Mouse (Mus musculus) neural tube, embryonic 11.5 days (tissue): ENCODE measurements around the gene H13. TPM values are rescaled to one million over a fixed set of nuclear protein-coding genes. Genes with fewer than 3 reads are reported as not detected.

Source experiments
- ATAC-seq: fragments of 200-750 bp; cut with Nextera tagmentation; 2 replicates; pipeline ENCODE4 v1.8.0; 2017; ENCODE audit warnings: moderate number of reproducible peaks, mild to moderate bottlenecking, moderate TSS enrichment, moderate library complexity; ENCODE audit not compliant: insufficient read depth, low FRiP score, low TSS enrichment
- DNase-seq: peaks from one replicate; pipeline ENCODE4 v3.0.0-alpha.2; 2015; ENCODE audit warnings: low spot score
- H3K27ac ChIP-seq: fragments of 300-500 bp; sonication (generic); 2 replicates; pipeline ENCODE4 v1.5.1; 2014; ENCODE audit warnings: low read depth, mild to moderate bottlenecking, low read length
- H3K27me3 ChIP-seq: fragments of 300-500 bp; sonication (generic); 2 replicates; pipeline ENCODE4 v1.6.1; 2014; ENCODE audit warnings: mild to moderate bottlenecking, low read length, mixed read lengths; ENCODE audit not compliant: control insufficient read depth, insufficient read depth
- H3K36me3 ChIP-seq: fragments of 300-500 bp; sonication (generic); 2 replicates; pipeline ENCODE4 v1.6.1; 2014; ENCODE audit warnings: mild to moderate bottlenecking, low read length, moderate library complexity, mixed read lengths; ENCODE audit not compliant: control insufficient read depth, insufficient read depth
- H3K4me1 ChIP-seq: fragments of 300-500 bp; sonication (generic); 2 replicates; pipeline ENCODE4 v1.6.1; 2014; ENCODE audit warnings: low read length, mixed read lengths; ENCODE audit not compliant: control insufficient read depth, insufficient read depth
- H3K4me2 ChIP-seq: fragments of 300-500 bp; sonication (generic); 2 replicates; pipeline ENCODE4 v1.6.1; 2014; ENCODE audit warnings: low read depth, mild to moderate bottlenecking, moderate library complexity
- H3K4me3 ChIP-seq: fragments of 300-500 bp; sonication (generic); 2 replicates; pipeline ENCODE4 v1.5.1; 2014; ENCODE audit warnings: low read depth, low read length
- H3K9ac ChIP-seq: fragments of 300-500 bp; sonication (generic); 2 replicates; pipeline ENCODE4 v1.6.1; 2014; ENCODE audit warnings: mild to moderate bottlenecking, low read length
- H3K9me3 ChIP-seq: fragments of 300-500 bp; sonication (generic); 2 replicates; pipeline ENCODE4 v1.6.1; 2016; ENCODE audit warnings: low read length; ENCODE audit not compliant: control insufficient read depth
- WGBS: fragments of 180-500 bp; shearing (Covaris S2); extraction: QIAGEN DNeasy Blood & Tissue Kit; methylation state at CpG from one replicate; pipeline ENCODE4 v1.1.7; 2014; 5-methylcytosine and 5-hydroxymethylcytosine counted together
- polyA plus RNA-seq: library from polyadenylated mRNA; unstranded; fragments of >200 nt; fragmentation: Nextera tagmentation; extraction: Ambion mirVana; gene quantifications from 2 replicates; pipeline ENCODE4 v1.2.1, GENCODE M21; 2014

The H13 gene
- polyA plus RNA-seq, 1 experiment from 2014 or later = 123 TPM

DNA sequence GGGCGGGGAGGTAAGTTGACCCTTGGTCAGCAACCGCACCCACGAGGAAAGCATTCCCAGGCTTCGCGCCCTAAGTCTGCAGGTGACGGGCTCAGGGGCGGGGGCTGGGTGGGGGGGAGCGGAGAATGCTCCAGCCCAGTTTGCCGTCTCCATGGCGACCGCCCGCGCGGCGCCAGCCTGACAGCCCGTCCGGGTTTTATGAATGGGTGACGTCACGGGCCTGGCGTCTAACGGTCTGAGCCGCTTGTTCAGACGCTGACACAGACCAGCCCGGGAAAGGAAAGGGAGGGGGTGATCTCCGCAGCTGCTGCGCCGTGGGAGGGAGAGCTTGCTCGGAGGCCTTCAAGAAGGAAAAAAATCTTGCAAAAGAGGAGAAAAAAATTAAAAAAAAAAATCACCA is 65.7 kb downstream of the H13 start:
- peaks cover 33% of the 10 kb centered on the region for H3K4me1 ChIP-seq

GRCm38 (mm10) chr2:152736090-152736601 is 66.9 kb downstream of the H13 start, which contains the start of gene Id1:
Gene Id1, plus strand, starts transcription at chr2:152736251.
- H3K4me2 ChIP-seq = peak within 1 kb of the TSS; percentile 83
- WGBS = under 1% methylated on average over 28 of the region's 28 CpGs
- peaks cover 35% of the 10 kb centered on the region for H3K4me1 ChIP-seq
- peak; percentile 60 for ATAC-seq
- H3K36me3 ChIP-seq = no peaks in the 10 kb centered on the region
- H3K9me3 ChIP-seq = no peaks in the 10 kb centered on the region
- H3K27ac ChIP-seq = peak within 1 kb of the TSS; percentile 89
- peak within 1 kb of the TSS; percentile 84 for H3K9ac ChIP-seq
- peak; percentile 90 for DNase-seq
- peak within 1 kb of the TSS; percentile 82 for H3K4me3 ChIP-seq
- H3K27me3 ChIP-seq = no peaks in the 10 kb centered on the region

More for the DNA sequence above, 65.7 kb downstream of the H13 start:
- Histone ChIP-seq H3K9me3 (no peaks in the 10 kb centered on the region), H3K9ac (peak overlapping the region; percentile 15; the same call in 1 of the 2 replicates), H3K36me3 (no peaks in the 10 kb centered on the region), H3K27me3 (no peaks in the 10 kb centered on the region), H3K4me2 (peak overlapping the region; percentile 83), H3K4me3 (peak overlapping the region; percentile 82), H3K27ac (peak overlapping the region; percentile 89)
- peak; percentile 90 for ATAC-seq
- peak; percentile 97 for DNase-seq
- 0% methylated on average over 27 of the region's 28 CpGs for WGBS

GRCm38 (mm10) chr2:152736748-152737147 is 67.5 kb downstream of the H13 start:
- H3K4me3 ChIP-seq = peak overlapping the region; percentile 82
- H3K4me1 ChIP-seq = peaks cover 41% of the 10 kb centered on the region
- peak; percentile 58 for DNase-seq
- peak overlapping the region; percentile 89 for H3K27ac ChIP-seq
- no peak for ATAC-seq
- peak overlapping the region; percentile 84 for H3K9ac ChIP-seq
- no peaks in the 10 kb centered on the region for H3K9me3 ChIP-seq
- peak overlapping the region; percentile 83 for H3K4me2 ChIP-seq
- H3K36me3 ChIP-seq = no peaks in the 10 kb centered on the region
- H3K27me3 ChIP-seq = no peaks in the 10 kb centered on the region
- WGBS = under 1% methylated on average over 22 of the region's 22 CpGs

- ATAC-seq = no peak
- WGBS = 9% methylated on average over 10 of the region's 10 CpGs
- H3K4me1 ChIP-seq = peaks cover 43% of the 10 kb centered on the region
Observed at GRCm38 (mm10) chr2:152737306-152738221, 68.3 kb downstream of the H13 start.

DNA sequence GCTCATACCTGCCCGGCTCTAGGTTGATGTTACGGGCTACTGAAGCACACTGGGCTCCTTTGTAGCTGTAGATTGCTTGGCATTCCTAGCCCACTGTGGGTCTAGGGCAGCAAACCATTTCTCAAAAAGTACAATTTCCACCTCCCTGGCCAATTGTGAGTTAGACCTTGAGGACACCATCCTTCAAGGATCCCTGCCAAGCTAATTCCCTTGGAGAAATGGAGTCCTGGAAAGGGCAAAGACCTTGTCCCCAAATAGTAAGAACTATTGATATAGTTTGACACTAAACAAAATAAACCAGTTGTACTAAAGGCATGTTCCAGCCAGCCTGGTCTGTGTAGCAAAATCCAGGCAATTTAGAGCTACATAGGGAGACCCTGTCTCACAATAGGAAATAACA is 69.1 kb downstream of the H13 start:
- peak; percentile 11 for DNase-seq
- H3K4me1 ChIP-seq = peaks cover 43% of the 10 kb centered on the region

More at GRCm38 (mm10) chr2:152737306-152738221, 68.3 kb downstream of the H13 start:
- Histone ChIP-seq H3K27me3 (no peaks in the 10 kb centered on the region), H3K36me3 (no peaks in the 10 kb centered on the region), H3K9me3 (no peaks in the 10 kb centered on the region), H3K4me2 (peak overlapping the region; percentile 83), H3K4me3 (peak overlapping the region; percentile 82), H3K27ac (peak overlapping the region; percentile 71), H3K9ac (peak overlapping the region; percentile 84)
- DNase-seq = peak; percentile 29

DNA sequence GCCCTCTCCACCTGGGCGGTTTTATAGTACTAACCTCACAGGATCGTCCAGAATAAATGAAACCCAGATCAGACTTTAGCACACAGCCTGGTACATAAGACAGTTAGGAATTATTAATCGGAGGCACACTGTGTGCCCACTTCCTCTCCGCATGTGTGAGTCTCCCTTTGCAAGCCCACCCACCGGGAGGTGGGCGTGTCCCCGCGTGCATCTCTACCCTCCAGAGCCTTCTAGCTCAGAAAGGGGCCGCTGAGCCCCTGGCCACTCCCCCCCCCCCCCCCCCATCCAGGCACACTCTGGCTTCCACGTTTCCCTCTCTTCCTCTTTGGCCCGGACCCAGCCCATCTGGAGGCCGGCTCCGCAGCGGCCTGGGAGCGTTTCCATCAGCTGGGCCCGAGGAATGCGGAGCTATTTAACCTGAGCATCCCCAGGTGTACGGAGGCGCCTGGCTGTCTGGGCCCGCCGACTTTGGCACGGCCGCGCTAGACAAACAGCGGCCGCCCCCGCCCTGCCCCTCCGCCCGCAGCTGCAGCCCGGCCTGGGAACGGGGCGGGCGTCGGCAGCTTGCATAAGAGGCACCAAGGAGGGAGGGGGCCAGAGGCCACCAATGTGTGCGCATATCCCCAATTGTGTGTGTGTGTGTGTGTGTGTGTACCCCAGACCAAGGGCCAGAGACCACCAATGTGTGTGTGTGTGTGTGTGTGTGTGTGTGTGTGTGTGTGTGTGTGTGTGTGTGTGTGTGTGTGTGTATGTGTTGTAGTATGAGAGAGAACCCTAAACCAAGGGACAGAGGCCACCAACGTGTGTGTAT is 70.0 kb downstream of the H13 start:
- Histone ChIP-seq H3K27ac (peak overlapping the region; percentile 71), H3K4me2 (peak overlapping the region; percentile 83), H3K9ac (peak overlapping the region; percentile 58), H3K36me3 (no peaks in the 10 kb centered on the region), H3K27me3 (no peaks in the 10 kb centered on the region), H3K4me1 (peaks cover 43% of the 10 kb centered on the region), H3K9me3 (no peaks in the 10 kb centered on the region), H3K4me3 (peak overlapping the region; percentile 82)
- under 1% methylated on average over 34 of the region's 36 CpGs for WGBS
- ATAC-seq = no peak
- DNase-seq = peak; percentile 83

More for the DNA sequence above, 69.1 kb downstream of the H13 start:
- Histone ChIP-seq H3K9me3 (no peaks in the 10 kb centered on the region), H3K27me3 (no peaks in the 10 kb centered on the region), H3K36me3 (no peaks in the 10 kb centered on the region), H3K4me3 (peak overlapping the region; percentile 82), H3K27ac (peak overlapping the region; percentile 71), H3K4me2 (peak overlapping the region; percentile 83), H3K9ac (peak overlapping the region; percentile 84)
- ATAC-seq = no peak
- WGBS = 45% methylated on average over 2 of the region's 2 CpGs

GRCm38 (mm10) chr2:152739842-152740260 is 70.6 kb downstream of the H13 start:
- no peak overlapping the region for H3K27ac ChIP-seq
- WGBS = 38% methylated on average over 3 of the region's 3 CpGs
- no peak for ATAC-seq
- H3K27me3 ChIP-seq = no peaks in the 10 kb centered on the region
- no peak for DNase-seq
- H3K9me3 ChIP-seq = no peaks in the 10 kb centered on the region
- H3K9ac ChIP-seq = peak overlapping the region; percentile 58; the same call in 1 of the 2 replicates
- H3K4me2 ChIP-seq = peak overlapping the region; percentile 83
- H3K4me1 ChIP-seq = peaks cover 39% of the 10 kb centered on the region
- H3K4me3 ChIP-seq = no peak overlapping the region; the same call in 1 of the 2 replicates
- no peaks in the 10 kb centered on the region for H3K36me3 ChIP-seq

GRCm38 (mm10) chr2:152740490-152740889 is 71.2 kb downstream of the H13 start:
- ATAC-seq = no peak
- H3K9ac ChIP-seq = no peak overlapping the region
- no peak for DNase-seq
- H3K27me3 ChIP-seq = no peaks in the 10 kb centered on the region
- H3K36me3 ChIP-seq = no peaks in the 10 kb centered on the region
- H3K9me3 ChIP-seq = no peaks in the 10 kb centered on the region
- H3K4me2 ChIP-seq = no peak overlapping the region
- H3K27ac ChIP-seq = no peak overlapping the region
- 49% methylated on average over 5 of the region's 5 CpGs for WGBS
- H3K4me3 ChIP-seq = no peak overlapping the region
- H3K4me1 ChIP-seq = peaks cover 37% of the 10 kb centered on the region
